In genomic region chr1:131839279-131839678, GRCm38 (mm10) we compare ENCODE assay signal across 13 mouse cellular contexts. TPM values are rescaled to one million over a fixed set of nuclear protein-coding genes. Genes with fewer than 3 reads are reported as not detected.
DNase-seq lines count a peak whose midpoint lies in the region.
"Had no signal": no experiment of that assay in that cellular context is flagged by ENCODE, and none has a peak within 500 bp of the region (broad histone marks: within the 10 kb centered on the region; RNA-seq: fewer than 3 reads in every experiment).

No protein-coding gene starts in this region.

- intact Hi-C loops in heart, postnatal 25 days (cut with DNase I) = no loop called here
- intact Hi-C loops in gastrocnemius, postnatal 14 days (cut with DNase I; ENCODE audit: low total_unique reads) = no loop called here

- peak; percentile 47 for DNase-seq in cerebellum, adult 11-12 months
- DNase-seq in cerebellum, adult 9-10 months = no peak
- peak; percentile 62 to 70 for DNase-seq in heart, adult 18-20 months
- no peak for DNase-seq in heart, postnatal 25 days (ENCODE audit: low spot score)
- peak; percentile 62 to 80 for DNase-seq in layer of hippocampus, postnatal 14 days (ENCODE audit: low spot score in 2 of 2)
- DNase-seq in layer of hippocampus, adult 18-20 months (ENCODE audit: low spot score in 2 of 2) = no peak
- peak; percentile 42 for DNase-seq in gastrocnemius, postnatal 14 days
- DNase-seq in lung, postnatal 14 days = no peak
- DNase-seq: adrenal gland, adult 8-10 months; kidney, adult 2 months; kidney, postnatal 4 days; right cerebral cortex, adult 18-20 months had no signal

RNA-seq across cellular contexts. Expression of gene Slc41a1, which starts 12.0 kb away (rescaled TPM):
- 10 to 100 TPM; 38.8 to 51.8 TPM for total RNA-seq in heart, adult 18-20 months (2021)
- 10 to 100 TPM; 52.4 to 61.4 TPM for total RNA-seq in heart, postnatal 25 days (2021)
- 10 to 100 TPM; 69.0 to 70.9 TPM for total RNA-seq in layer of hippocampus, postnatal 14 days (2021)
- 10 to 100 TPM; 62.5 to 63.0 TPM for total RNA-seq in layer of hippocampus, adult 18-20 months (2021)
- total RNA-seq in gastrocnemius, postnatal 14 days (2021) = 10 to 100 TPM; 43.9 to 54.7 TPM

RNA-seq across cellular contexts. Expression of gene Rab29, which starts 27.7 kb away (rescaled TPM):
- 10 to 100 TPM; 11.3 to 11.4 TPM for total RNA-seq in heart, adult 18-20 months (2021)
- 10 to 100 TPM; 11.8 to 12.8 TPM for total RNA-seq in heart, postnatal 25 days (2021)
- 1 to 10 TPM; 7.7 to 9.4 TPM for total RNA-seq in layer of hippocampus, postnatal 14 days (2021)
- 1 to 10 TPM; 6.8 to 8.7 TPM for total RNA-seq in layer of hippocampus, adult 18-20 months (2021)
- 1 to 10 TPM; 5.3 to 8.2 TPM for total RNA-seq in gastrocnemius, postnatal 14 days (2021)

RNA-seq across cellular contexts. Expression of gene Pm20d1, which starts 42.1 kb away (rescaled TPM):
- total RNA-seq in heart, adult 18-20 months (2021) = 1 to 10 TPM; 7.4 to 9.1 TPM
- total RNA-seq in heart, postnatal 25 days (2021) = 1 to 10 TPM; 3.1 to 5.1 TPM
- total RNA-seq in layer of hippocampus, postnatal 14 days (2021) = 1 to 10 TPM in 1 of 2 experiments, under 1 TPM in 1; 0.67 to 1.1 TPM
- 1 to 10 TPM; 1.8 to 2.1 TPM for total RNA-seq in layer of hippocampus, adult 18-20 months (2021)
- 1 to 10 TPM; 1.0 to 2.1 TPM for total RNA-seq in gastrocnemius, postnatal 14 days (2021)
- total RNA-seq: neutrophil, adult 5-6 weeks had no signal

Comparison
In these comparisons a context has a peak if more than half of its experiments do, and no peak if none do; other contexts are left out.
1. DNase-seq: peak in cerebellum, adult 11-12 months (single experiment), heart, adult 18-20 months (2 of 2), layer of hippocampus, postnatal 14 days (2 of 2) and gastrocnemius, postnatal 14 days (single experiment); none in cerebellum, adult 9-10 months (single experiment), heart, postnatal 25 days (single experiment), layer of hippocampus, adult 18-20 months (0 of 2) and lung, postnatal 14 days (single experiment).